Mouse (Mus musculus) testis, postnatal 10 days (tissue): Measurements from ENCODE around the gene Mapk6.
"Not testable (repeated sequence)": the region's sequence is repeated elsewhere in the genome, so short reads cannot be mapped to it uniquely, and the experiment has no call there.

Experiments
- DNase-seq: peaks from one replicate; pipeline ENCODE4 v3.0.0; 2021; ENCODE audit warnings: low spot score

Mapk6 gene

DNA sequence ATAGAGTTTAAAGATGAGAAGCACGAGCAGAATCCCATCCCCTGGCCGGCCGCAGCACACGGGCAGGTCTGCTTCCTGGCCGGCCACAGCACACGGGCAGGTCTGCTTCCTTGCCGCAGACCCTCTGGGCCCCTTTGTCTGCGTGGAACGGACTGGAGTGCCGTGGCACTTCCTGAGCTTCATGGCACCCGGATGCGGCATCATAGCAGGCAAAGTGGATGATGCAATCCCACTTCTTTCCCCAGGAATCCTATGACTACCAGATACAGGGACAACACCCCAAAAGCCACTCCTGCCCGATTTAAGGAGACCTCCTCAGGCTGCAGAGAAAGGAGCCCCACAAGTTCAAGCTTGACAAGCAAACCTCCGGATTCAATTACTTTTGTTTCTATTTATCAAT, 27.0 kb downstream of the Mapk6 start:
- DNase-seq, result no peak

DNA sequence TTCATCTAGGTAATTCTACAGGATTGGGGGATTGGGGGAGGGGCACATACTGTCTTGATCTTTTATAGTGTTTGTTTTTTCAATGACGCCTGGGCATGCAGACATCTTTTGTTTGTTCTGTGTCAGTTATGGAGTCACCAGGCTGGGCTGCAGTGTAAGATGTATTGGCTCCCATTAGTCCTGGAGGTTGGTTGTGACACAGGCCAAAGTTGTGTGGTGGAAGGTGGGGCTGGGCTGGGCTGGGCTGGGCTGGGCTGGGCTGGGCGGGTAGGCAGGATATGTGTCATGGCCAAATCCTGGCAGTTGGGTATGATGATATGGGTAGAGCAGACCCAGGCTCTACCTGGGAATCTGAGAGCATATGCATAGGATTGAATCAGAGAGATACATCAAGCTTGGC, 31.0 kb downstream of the Mapk6 start:
- no peak for DNase-seq

DNA sequence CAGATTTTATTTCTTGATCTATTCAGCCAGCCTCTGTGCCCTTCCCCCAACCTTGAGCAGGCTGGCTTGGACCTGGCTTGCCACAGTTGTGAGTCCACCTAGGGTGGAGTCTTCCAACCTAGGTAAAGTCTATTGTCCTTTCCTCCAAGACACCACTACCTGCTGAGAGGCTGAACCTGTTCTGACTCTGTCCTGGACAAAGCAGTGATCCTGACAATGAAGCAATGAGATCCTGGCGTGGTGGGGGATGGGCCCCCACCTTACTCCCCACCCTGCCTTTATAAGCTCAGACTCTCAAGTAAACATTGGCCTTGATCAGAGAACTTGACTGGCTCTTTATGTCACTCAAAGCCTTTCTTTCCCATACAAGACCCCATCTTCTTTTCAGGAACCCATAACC, 33.4 kb downstream of the Mapk6 start:
- no peak for DNase-seq

DNA sequence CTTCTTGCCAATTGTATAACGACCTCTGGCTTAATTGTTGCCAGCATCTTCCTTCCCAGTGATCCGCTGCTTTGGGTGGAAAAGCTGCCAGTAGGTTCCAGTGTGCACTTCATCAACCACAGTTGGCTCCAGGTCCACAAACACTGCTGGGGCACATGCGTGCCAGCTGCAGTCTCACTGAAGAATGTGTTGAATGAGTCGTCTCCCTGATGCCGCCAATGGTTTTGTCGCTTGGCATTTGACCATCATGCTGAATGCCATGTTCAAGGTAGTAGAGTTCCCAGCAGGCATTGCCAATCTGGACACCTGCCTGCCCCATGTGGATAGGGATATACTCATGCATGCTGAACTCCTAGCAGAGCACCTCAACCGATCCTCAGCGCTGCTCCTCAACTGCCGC, 34.2 kb downstream of the Mapk6 start:
- no peak for DNase-seq

DNA sequence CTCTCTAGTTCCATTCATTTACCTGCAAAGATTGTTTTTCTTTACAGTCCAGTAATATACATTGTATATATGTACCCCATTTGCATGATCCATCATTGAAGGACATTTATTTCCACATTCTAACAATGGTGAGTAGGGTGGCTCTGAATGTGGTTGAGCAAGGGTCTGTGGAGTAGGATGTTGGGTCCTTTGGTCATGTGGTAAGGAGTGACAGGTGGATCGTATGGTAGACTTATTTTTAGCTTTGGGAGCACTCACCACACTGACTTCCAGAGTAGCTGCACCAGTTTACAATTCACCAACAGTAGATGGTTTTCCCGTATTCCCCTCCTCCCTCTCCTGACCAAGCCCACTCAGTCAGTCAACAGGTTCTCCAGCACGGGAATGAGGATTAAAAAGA, 41.0 kb downstream of the Mapk6 start:
- DNase-seq, result no peak

DNA sequence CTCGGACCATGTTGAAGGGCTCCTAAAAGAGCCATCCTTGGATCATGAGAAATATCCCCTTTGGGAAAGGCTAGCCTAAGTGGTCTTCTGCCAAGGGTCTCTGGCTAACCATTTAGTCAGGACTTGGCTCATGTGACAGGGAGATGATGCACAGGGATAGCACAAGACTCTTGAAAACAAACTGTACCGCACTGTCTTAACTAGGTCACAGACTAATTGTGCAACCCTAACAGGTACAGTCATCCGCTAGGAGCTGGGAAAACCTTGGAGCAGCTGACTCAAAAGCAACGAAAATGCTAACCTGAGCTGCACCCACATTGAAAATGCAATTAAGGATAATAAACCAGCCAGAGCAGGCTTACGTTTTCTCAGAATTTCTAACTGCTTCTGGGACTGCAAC, 43.6 kb downstream of the Mapk6 start:
- DNase-seq, result no peak

DNA sequence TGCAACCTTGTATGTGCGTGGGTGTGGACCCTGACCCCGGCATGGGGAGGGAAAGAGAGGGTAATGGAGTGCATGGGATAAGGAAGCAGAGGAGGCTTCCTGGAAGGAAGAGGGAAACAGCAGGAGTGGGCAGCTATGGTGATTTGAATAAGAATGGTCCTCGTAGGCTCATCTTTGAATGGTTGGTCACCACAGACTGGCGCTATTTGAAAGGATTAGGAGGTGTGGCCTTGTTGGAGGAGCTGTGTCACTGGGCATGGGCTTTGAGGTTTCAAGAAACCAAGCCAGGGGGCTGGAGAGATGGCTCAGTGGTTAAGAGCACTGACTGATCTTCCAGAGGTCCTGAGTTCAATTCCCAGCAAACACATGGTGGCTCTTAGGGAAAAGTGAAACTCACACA, 44.6 kb downstream of the Mapk6 start:
- DNase-seq, result no peak

DNA sequence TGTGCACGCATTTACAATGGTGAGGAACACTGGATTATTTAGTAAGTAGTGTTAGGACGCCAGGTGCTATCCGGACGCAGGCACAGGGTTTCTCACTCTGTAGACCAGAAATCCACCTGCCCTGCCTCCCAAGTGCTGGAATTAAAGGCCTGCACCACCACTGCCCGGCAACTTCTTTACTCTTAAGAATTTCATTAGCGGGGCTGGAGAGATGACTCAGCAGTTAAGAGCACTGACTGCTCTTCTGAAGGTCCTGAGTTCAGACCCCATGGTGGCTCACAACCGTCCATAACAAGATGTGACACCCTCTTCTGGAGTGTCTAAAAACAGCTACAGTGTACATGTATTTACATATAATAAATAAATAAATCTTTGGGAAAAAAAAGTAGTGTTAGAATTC, 46.1 kb downstream of the Mapk6 start:
- not testable (repeated sequence) for DNase-seq

DNA sequence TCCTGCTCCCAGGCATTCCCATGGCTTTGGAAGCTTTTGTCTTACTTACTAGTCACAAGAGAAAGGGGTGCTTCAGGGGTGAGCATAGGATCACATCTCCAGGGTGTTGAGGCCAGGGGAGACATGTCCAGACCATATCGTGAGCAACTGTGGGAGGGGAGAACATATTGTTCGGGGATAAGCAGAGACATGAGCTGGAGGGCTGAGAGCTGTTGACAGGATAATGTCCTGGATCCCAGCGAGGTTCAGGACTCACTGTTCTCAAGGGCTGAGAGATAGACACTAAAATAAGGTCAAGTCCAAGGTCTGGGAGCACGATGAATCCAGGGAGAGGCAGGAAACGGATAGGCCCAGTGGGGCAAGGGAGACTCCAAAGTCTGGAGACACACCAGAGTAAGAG, 46.8 kb downstream of the Mapk6 start:
- DNase-seq, result peak; percentile 51

DNA sequence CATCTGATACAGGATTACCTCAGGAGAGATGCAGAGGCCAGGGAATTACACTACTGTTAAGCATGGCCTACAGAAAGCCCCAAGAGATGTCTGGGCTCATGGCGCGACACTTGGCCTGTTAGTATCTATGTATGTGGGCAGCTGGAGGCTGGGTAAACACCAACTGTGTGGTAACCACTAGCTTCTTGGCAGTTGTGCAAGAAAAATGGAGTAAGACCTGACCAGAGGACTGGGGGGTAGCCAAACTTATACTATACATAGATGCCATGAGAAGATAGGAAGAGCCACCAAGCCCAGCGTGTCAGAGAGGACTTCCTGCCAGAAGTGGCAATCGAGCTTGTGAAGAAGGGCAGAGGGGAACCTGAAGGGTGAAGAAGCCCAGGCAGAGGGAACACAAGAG, 47.6 kb downstream of the Mapk6 start:
- DNase-seq, result no peak

DNA sequence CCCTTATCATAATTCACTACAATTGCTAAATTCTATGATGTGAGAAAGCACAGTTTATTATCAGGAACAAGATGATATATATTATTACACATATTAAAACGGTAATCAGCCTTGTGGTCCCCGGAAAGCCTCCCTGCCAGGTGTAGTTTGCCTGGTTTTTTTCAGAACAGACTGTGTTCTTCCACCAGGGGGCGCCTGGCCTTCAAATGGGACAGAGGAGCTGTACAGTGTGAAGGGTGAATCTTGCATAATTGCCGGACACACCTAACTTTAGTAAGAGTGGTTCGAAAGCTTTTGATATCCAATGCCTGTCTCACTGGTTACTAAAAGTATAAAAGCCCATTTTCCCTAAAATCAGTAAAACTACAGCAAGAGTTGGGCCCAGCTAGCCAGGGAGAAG, 48.1 kb downstream of the Mapk6 start:
- DNase-seq, result peak; percentile 95

DNA sequence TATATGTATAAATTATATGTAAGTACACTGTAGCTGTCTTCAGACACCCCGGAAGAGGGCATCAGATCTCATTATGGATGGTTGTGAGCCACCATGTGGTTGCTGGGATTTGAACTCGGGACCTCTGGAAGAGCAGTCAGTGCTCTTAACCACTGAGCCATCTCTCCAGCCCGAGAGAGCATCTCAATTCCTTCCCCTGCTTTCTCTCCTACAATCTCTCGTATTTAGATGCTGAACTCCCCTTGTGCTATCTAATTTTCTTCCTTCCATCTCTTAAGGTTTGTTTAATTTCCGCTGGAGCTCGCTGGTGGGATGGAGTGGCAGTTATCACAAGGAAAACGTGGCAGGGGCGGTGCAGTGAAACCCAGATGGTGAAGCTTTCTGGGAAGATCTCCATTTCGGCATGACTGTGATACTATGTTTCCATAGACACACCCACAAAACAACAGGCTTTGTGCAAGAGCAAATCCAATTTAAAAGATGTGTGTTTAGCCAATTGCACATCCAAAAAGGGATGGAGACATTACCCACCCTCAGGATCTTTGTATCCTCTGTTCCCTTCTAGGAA, 52.6 kb downstream of the Mapk6 start:
- no peak for DNase-seq

DNA sequence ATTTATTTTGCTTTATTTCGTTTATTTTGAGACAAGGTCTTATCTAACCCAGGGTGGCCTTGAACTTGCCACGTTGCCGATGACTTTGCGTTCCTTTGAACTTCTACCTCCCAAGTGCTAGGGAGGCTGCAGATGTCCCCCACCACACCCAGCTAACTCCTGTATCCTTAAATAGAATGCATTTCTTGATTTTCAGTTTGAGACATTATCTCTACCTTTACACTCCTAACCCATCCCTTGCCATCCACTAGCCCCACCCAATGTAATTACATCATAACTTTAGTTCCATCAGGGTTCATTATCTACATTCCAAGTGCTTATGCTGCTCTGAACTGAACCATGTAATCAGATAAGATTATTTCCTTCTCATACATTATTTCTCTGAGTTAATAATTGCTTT, 54.0 kb downstream of the Mapk6 start:
- DNase-seq, result no peak

DNA sequence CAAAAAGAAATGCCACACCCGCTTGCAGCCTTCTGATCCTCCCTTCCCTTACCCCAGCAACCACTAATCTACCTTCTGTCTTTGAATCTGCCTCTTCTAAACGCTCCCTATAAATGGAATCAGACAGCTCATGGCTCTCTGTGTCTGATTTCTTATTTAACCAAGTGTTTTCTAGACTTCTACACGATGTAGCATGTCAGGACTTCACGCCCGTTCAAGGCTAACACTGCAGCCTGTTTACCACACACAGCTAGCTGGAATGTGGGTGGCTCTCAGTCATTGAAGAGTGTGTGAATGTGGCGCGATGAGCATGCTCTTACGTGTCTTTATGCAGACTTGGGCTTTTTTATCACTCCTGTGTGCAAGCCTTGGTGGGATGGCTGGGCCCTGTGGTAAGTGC, 56.7 kb downstream of the Mapk6 start:
- DNase-seq, result no peak

DNA sequence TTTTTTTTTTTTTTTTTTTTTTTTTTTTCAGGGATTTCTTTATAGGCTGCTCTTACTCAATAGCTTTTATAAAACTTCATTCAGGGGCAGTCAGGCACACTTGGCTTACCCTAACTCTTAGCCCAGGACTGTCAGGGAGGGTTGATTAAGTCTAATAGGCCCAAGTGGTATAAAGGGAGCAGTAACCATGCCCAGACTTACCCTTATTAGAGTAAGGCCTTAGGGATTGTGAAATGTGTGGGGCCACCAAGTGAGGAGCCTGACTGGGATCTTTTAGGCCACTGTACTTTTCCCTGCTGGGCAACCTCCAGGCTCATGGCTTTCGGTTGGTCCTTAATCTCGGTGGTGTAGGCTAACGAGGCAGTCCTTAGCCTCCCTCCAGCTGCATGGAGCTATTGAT, 61.2 kb downstream of the Mapk6 start:
- DNase-seq, result no peak

DNA sequence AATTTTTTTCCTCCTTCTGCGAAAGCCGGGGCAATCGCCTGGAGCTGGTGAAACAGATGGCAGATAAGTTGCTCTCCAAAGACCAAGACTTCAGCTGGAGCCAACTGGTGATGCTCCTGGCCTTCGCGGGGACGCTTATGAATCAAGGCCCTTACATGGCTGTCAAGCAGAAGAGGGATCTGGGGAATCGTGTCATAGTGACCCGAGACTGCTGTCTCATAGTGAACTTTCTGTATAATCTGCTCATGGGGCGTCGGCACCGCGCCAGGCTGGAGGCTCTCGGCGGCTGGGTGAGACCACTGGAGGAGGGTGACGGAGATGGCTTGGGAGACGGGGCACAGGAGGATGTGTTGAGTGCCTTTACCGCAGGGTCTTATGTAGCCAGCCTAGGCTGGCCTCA, 61.7 kb downstream of the Mapk6 start:
- no peak for DNase-seq

DNA sequence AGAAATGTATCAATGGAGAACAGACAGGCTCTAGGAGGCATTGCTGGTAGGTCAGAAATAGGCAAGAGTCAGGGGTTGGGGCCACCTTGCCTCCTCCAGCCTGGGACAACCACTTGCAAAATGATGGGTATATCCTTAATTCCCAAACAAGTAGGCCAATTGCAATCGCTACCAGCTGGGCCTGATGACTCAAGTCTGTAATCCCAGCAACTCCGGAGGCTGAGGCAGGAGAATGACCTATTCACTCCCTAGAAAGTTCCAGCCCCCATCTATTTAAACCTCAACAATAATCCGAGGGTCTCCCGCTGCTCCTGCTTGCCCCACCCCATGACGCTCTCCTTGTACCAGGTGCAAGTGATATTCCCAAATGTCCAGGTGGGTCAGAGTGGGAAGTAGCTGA, 62.3 kb downstream of the Mapk6 start, which contains the start of gene Bcl2l10:
Bcl2l10 (plus strand) TSS at position 301 of the 400 bp plus-strand sequence.
- DNase-seq, result no peak

DNA sequence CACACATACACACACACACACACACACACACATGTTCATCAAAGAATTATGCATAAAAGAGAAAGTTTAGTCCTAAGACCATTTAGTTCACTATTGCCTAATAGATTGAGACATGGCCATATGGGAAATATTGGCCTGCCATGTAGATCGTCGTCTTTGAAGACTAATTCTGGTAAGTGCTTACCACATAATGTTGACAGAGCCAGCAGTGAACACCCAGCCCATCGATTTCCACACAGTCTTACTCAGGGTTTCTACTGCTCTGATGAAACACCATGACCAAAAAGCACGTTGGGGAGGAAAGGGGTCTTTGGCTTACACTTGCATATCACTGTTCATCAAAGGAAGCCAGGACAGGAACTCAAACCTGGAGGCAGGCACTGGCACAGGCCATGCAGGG, 67.4 kb downstream of the Mapk6 start:
- no peak for DNase-seq

DNA sequence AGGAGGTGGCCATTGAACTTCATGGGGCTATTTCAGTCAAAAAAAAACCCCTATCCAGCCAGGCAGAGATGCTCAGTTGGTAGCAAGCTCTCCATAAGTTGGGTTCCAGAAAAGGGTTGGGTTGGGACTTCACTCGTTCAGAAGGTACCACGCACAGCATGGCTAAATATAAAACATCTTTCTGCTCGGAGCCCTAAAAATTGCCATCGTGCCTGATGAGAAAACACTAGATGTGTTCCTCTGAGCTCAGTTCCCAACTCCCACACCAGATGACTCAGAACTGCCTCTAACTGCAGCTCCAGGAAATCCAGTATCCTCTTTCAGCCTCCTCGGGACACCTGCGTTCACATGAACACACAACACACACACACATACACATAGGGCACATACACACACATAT, 71.8 kb downstream of the Mapk6 start:
- no peak for DNase-seq

DNA sequence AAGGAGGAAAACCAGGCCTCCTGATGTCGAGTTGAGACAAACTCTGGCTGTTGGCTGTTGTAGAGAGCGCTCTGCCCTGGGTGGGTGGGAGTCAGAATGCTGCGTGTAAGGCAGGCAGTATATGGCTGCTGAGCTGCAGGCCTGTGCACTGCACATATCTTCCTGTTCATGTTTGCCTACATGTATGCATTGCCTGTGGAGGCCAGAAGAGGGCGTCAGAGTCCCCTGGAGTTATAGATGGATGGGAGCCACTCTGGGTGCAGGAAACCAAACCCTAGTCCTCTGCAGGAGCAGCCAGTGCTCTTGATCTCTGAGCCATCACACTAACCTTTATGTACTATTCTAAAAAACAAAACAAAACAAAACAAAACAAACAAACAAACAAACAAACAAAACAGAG, 75.4 kb downstream of the Mapk6 start:
- DNase-seq, result no peak

DNA sequence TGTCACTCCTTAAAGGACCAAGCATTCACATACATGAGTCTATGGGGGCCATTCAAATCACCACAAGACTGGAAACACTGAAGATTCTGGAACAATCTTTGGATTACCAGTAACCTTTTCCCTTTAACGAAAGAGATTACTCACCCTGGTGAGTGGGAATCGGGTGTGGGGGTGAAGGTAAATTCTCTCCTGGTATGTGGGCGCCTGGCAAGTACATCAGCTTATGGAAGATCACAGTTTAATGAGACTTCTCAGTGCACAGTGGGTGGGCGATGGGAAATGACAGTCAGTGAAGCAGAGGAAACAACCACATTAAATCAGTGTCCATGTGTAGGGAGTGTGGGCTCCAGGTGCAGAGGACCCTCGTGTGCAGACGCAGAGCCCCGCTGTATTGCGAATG, 79.0 kb downstream of the Mapk6 start:
- DNase-seq, result no peak

DNA sequence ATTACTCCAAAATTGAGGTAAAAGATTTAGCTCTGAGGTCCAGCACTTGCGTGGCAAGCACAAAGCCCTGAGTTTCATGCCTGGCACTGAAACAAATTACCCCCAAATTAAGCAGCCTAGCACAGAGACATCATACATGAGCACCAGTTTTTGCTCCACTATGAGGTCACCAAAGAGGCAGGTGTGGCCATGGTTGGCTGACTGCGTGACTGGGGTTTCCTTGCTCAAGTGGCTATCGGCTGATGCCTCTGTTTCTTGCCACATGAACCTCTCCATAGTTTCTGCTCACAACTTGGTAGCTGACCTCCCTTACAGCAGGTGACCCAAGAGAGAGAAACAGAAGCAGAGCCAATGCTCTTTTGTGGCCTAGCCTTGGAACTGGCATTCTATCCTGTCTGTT, 81.8 kb downstream of the Mapk6 start:
- DNase-seq, result no peak

DNA sequence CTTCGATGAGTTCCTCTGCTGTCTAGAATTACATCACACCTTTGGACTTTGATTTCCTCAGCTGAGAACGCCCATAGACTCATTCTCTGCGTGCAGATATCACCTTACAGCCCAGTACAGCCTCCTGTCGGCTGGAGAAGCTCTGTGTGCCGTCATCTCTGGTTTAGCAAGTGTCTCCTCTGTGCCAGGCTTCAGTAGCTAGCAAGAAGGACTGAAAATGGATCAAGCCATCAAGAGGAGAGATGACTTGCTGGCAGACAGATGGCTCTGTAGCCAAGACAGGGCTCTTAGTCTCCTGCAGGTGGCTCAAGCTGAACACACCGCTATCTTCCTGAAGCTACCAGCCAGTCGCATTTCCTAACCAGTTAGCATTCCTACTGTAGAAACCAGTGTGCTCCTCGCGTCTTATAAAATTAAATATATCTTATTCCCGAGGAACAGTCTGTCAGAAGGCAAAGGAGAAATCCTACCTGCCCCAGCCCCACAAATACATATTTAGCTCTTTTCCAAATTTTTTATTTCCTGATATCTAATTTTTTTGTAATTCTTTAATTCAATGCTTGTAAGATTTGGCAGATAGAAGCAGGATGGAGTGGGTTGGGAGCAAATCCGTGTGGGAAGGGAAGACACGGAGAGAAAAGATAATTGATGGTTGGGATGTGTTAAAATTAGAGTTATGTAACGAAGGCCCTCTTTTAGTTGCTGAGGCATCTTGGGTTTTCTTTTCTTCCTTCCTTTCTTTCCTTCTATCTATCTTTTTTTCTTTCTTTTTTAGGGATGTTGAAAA, 87.5 kb downstream of the Mapk6 start:
- no peak for DNase-seq

DNA sequence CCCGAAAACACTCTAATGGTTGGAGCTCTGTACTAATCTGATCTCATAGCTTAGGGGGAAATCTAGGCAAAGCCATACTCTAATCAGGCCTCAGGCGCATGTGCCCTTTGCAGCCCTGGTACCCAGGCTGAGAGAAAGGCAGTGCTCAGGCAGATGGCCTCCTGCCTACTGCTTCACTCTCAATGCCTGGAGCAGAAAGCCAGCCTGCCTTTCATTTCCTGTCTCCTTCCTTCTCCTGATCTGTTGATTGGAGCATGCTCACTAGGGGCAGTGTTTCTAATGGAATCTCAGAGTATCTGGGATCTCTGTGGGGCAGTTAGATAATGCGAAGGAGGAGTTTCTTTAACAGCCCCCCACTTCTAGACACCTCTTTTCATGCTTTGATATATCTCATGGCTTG, 90.4 kb downstream of the Mapk6 start:
- no peak for DNase-seq
